Mouse (Mus musculus): ENCODE results near the gene G3bp2.
"Not testable (repeated sequence)": the region's sequence is repeated elsewhere in the genome, so short reads cannot be mapped to it uniquely, and the experiment has no call there.

Gene G3bp2

DNA sequence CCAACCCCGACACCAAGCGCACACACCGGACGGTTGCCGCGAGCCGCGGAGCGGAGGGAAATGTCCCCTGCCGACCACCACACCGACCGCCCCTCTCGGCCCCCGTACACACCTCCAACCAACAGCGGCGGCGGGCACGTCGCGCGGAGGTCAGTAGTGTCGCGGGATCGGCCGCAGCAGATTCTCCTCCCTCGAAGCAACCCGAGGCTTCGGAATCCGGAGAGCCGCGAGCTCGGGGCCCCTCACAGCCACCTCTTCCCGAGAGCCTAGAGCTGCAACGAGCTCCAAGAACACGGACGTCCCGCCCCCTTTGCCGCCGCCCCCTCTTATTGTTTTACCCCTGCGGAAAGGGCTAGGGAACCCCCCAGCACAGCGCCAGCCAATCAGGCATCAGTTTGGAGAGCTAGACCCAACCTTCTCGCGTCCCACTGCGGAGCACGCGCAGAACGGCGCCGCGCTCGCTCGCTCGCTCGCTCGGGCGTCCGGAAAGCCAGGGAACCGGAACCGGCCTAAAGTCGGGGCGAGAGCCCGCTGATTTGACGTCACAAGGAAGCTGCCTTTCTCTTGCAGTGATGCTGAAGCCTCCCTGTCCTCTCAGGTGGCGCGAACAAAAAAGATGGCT is at the start of gene G3bp2:
G3bp2 (minus strand) TSS at position 303 of the 622 bp plus-strand sequence.
- peak; percentile 99 for DNase-seq

DNA sequence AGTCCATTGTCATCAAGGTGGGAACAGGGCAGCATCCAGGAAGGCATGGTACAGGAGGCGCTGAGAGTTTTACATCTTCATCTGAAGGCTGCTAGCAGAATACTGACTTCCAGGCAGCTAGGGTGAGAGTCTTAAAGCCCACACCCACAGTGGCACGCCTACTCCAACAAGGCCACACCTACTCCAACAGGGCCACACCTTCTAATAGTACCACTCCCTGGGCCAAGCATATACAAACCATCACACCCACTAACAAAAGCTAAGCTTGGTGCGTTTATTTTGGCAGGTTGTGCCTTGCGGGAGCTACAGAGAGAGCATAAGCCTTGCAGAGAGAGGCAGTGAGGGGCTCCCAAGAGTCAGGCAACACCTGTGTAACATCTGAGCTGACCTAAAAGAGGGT is 49.5 kb upstream of the G3bp2 start:
- not testable (repeated sequence) for DNase-seq

DNA sequence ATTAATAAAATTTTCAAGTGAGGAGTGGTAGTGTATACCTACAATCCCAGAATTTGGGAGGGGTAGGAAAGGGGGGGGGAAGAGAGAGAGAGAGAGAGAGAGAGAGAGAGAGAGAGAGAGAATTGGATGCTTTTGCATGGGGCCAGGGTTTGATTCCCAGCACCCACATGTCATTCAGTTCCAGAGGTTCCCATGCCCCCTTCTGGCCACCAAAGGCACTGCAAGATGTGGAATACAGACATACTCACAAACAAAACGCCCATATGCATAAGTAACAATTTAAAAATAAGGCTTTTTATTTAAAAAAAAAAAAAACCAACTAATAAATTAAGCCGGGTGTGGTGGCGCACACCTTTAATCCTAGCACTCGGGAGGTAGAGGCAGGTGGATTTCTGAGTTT is 48.6 kb upstream of the G3bp2 start:
- no peak for DNase-seq

DNA sequence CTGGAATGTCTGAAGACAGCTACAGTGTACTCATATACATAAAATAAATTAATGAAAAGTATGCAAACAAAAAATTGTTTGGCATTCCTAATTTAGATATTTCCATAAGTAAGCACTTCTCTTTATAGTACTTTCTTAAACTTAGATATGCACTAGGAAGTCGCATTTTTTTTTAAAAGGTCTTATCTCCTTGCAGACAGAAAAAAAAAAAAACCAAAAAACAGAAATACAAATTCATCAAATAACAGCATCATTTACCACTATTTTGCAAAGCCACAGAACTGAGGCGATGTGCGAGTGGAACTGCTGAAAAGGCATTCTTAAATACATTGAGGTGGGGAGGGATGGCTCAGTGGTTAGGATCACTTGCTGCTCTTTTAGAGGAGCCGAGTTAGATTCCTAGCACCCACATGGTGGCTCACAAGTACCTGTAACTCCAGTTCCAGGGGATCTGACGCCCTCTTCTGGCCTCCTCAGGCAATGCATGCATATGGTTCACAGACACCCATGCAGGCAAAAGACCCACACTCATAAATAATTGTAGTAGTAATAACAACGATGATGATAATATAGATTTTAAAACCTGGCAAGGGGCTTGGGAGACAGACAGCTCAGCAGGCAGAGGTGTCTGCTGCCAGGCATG is 46.6 kb upstream of the G3bp2 start:
- DNase-seq, result no peak

DNA sequence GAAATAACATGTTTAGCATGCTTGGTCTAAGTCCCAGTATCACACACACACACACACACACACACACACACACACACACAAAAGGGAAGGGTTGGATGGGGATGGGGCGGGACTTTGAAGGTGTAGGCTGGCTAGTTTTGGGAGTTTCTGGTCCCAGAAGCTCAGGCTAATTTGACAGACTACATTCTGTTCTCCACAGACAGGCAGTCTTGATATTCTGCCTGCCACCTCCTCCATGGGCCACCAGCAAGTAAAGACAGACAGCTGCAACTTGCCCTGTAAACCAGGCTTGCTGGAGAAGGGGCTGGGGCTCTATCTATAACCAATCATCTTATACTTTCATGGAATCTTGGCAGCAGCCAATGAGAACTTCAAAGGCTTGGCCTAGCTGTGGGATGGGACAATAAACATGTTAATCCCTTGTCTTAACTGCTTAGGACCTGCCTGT is 45.8 kb upstream of the G3bp2 start:
- peak; percentile 20 for DNase-seq

DNA sequence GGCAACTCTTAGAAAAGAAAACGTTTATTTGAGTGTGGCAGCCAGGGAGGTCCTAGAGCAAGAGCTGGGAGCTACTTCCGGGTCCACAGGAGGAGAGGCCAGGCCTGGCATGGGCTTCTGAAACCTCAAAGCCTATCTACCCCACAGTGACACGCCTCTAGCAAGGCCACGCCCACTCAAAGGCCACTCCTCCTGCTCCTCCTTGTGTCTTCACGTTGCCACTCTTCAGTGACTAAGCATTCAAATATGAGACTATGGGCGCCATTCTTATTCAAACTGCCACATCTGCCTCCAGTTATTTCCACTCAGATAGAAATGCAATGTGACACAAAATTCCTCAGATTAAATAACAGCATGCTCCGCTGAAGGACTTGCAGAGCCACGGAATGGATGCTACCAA is 45.1 kb upstream of the G3bp2 start:
- peak; percentile 84 for DNase-seq

DNA sequence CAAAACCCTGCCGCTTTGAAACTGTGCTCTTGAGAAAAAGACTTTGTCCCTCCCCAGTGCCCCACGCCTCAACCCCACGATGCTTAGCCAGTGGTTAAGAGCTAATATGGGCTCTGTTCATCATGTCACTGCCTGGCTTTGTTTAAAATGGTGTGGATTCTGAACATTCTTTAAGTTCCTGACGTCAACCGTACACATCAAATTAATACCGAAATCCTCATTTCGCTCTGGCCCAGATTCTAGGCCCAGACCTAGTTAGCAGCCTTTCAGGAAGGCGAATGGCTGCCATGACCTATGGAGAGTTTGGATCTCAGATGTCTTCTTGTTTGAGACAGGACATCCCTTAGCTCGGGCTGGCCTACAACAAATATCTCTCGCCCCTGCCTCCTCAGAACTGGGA is 44.2 kb upstream of the G3bp2 start:
- DNase-seq, result no peak

DNA sequence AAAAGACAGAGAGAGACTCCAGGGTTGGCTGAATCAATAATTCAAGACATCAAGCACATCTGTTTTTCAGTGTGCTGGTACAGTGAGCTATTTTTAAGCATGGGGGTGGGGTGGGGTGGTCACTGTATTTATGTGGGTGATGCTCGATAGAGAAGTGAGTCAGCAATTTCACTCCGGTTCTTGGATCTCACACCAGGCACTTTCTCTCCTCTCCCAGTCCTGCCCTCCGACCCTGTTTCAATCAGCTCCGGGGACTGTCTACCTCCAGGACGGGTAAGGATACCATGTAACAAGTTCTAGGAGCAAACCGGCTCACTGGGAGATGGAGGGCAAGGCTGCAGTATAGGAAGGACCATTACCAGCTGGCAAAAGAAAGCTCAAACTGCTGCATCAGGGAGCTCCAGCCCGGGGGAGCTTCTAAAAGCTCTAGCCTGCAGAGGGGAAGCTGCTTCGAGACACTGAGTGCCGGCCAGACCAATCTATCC is 43.7 kb upstream of the G3bp2 start:
- no peak for DNase-seq

DNA sequence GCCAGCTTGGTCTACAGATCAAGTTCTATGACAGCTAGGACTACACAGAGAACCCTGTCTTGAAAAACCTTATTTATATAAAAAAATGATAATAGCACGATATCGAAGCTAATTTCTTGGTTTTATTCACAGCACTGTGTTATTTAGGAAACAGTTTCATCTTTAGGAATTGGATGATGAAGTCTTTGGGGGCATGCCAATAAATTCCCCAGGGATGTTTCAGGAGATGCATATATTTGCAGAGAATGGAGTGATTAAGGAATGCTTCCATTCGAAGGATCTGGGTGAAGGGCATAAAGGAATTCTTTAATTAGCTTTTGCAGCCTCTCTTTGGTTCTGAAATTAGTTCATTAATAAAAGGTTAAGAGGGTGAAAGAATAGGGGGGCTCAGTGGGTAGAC is 41.9 kb upstream of the G3bp2 start:
- DNase-seq, result no peak

DNA sequence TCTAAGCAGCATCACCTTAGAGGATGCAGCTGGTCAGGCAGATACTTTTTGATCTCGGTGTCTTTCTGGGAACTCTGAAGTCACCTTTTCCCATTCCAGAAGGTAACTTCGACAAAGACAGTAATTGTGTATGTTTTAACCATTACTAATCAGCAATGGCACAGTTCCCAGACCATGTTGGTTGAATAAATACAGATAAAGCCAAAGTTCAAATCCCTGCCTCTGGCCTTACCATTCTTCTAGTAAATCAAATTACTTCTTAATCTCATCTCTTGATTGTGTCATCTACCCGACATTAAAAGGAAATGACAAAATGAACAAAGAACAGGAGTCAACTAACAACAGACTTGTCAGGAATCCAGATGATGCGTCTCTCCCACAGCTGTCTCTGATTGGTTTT is 38.1 kb upstream of the G3bp2 start:
- no peak for DNase-seq

DNA sequence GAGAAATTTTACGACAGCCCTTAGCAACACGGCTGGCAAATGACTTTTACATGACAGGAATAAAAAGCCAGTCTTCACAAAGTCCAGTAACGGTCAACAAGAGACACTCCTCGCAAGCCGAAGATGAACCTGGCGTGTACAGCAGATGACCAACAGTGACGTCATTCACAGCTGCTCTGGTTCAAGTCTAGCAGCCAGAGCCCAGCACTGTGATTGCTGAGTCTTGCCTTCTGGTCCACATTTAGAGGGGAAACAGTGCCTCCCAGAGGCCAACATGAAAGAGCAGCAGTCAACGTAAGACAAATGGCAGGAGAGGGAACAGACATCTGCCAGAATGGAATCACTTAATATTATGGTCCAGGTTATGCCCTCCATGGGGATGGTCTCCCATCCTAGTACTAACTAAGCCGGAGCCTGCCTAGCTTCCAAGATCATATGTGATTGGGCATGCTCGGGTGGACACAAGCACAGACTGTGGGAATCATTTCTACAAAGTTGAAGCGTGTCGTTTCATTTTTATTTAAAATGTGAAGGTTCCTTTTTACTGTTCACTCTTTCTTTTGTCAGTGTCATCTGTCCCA is 34.4 kb upstream of the G3bp2 start:
- peak; percentile 86 for DNase-seq

DNA sequence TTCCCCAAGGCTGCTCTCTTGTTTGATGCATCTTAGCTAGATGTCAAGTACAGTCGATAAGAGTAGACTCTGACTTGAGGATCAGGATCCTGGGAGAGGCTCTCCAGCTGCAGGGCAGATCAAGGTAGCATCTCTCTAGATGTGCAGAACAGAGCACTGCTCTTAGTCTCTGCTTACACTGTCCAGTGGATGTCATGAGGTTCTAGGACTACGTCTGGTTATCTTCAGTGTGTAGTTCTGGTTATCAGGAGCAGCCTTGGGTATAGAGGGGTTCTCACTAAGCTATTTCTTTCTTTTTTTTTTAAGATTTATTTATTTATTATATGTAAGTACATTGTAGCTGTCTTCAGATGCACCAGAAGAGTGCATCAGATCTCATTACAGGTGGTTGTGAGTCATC is 31.4 kb upstream of the G3bp2 start:
- no peak for DNase-seq

DNA sequence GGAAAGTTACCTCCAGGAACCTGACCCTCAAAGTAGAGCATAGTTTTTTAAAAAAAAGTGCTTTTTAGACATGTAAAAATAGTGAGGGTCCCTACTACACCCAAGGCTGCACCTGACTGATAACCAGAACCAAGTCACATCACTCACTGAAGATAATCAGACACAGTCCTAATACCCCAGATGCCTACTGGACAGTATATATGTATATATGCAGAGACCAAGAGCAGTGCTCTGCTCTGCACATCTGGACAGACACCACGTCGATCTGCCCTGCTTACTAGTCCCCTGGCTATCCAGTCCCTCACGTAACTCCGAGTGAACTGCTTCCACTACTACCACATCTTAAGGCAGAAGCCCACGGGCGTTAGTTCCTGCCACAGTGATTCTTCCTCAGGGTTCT is 30.7 kb upstream of the G3bp2 start:
- DNase-seq, result no peak

DNA sequence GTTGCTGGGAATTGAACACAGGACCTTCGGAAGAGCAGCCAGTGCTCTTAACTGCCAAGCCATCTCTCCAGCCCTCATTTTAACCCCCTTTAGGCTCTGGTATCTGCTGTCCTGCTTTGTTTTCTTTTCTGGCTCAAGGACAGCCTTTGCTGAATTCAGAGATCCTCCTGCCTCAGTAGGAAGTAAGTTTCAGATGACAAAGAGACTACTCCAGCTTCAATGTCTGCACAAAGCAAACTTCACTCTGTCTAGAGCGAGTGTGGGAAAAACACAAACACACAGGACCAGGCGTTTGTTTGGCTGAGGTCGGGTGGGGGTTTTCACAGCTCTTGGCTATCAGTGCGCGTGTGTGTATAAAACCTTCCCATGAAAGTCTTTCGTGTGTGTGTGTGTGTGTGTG is 30.0 kb upstream of the G3bp2 start:
- DNase-seq, result no peak

DNA sequence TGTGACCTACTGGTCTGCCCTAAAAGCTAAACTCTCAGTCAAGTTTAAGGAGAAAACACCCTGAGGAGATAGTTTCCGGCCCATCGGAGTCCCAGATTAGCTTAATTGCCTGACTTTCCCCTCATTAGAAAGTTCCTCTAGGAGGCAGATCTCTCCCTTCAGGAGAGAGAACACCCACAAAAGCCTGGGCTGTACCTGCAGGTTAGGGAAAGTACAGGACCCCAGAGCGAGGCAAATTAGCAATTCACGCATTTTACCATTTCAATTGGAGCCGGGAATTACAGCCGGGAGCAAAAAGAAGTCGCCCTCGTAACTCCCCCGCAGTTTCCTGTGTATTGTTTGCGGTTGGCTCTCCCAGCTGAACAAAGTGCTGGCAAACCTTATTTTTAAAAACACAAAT is 29.1 kb upstream of the G3bp2 start:
- DNase-seq, result peak; percentile 11

DNA sequence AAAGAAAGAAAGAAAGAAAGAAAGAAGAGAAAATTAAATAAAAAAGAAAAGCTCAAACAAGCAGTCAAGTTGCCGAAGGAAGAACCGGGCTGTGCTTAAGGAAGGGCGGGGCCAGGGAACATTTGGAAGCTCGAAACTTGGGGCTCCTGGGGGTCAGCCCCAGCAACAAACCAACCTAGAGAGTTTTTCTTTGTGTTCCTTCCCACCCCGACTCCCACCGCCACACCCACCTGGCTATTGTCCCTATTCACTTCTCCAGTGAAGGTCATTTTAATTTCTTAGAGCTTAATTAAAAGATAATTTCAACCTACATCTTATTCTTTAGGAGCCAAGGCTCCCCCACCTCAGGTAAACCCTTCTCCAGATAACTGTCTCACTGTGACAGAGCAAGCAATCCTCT is 28.7 kb upstream of the G3bp2 start:
- DNase-seq, result no peak

DNA sequence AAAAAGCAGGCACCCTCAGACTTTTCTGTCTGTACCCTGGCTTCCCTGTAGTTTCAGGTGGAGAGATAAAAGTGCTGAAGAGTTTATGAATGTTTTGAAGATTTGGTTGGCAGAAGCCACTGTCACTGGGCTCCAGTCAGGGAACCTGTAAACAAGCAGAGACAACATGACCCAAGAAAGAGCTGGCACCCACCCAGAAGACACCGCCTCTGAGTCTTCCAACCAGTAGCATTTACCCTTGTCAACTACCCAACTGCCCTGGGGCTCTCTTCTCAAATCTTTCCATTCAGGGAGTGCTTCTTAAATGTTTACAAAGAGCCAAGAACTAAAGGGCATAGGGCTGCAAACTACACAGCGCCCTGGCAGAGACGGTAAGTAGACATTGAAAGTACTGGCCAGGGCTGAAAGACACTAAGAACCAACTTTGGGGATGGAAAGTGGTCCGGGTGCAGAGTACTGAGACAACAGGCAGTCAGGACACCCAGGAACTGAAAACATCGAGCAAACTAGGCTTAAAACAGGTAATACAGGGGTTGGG is 27.4 kb upstream of the G3bp2 start:
- DNase-seq, result no peak

DNA sequence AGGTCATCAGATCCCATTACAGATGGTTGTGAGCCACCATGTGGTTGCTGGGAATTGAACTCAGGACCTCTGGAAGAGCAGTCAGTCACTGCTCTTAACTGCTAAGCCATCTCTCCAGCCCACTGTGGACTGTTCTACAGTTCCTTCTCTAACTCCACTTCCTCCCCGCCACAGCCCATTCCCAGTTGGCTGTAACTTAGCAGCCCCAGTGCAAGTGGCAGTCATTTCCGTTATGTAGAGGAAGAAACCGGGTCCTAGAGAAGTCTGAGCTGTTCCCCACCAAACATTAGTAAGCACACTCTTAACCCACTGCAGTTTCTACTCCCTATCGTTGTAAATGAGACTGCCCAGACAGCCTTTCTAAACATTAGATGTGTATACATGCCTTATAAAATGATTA is 23.8 kb upstream of the G3bp2 start:
- DNase-seq, result no peak

DNA sequence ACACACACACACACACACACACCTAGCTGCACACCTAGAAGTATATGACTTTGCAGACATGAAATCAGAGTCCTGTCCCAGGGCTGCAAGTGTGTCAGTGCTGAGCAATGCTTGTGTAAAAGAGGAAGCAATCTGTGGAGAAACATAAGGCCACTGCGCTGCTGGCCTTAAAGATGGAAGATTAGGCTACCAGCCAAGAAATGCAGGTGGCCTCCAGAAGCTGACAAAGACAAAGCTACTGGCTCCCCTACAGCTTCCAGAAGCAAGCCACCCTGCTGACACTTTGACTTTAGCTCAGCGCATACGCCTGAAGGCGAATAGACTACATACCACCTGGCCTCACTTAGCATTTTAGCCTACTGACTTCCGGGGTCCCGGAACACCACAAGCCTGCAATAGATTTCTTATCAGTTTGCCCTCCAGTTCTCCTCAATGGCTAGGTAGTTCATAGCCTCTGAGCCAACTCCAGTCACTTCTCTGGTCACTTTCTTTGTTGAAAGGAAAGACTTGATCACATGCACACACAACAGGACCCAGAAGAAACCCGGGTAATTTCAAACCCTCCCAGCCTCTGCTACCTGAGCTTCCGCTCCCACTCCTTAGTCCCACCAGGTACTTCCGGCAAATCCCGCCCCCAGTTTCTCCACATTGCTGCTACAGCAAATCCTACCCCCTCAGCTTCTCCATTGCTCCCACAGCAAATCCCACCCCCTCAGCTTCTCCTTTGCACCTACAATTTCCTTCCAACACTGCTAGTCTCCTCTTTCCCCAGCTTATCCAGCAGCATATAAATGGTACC is 23.0 kb upstream of the G3bp2 start:
- DNase-seq, result no peak

DNA sequence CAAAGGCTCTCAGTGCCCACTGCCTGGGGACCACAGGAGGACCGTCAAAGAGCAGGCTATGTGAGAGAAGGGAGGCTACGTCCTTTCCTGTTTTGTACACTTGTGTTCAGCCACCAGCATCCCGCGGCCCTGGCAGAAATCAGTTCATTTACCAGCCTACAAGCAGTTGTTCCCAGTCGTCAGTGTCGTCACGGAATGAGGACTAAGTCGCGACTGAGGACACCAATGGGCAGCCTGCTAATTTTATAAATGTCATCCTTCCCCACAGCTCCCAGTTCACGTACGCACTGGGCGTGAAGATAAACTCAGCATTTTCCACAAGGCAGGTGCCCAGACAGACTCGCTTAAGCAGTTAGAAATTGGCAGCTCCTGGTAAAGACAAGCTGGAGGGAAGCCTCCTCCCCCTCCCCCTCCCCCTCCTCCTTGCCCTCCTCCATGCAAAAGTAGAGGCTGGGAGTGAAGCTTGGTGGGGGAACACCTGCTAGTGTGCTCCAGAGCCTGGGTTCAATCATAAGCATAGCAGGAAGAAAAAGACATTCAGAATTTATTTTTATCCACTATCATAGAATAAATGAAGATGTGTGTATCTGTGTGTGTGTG is 20.4 kb upstream of the G3bp2 start:
- no peak for DNase-seq

DNA sequence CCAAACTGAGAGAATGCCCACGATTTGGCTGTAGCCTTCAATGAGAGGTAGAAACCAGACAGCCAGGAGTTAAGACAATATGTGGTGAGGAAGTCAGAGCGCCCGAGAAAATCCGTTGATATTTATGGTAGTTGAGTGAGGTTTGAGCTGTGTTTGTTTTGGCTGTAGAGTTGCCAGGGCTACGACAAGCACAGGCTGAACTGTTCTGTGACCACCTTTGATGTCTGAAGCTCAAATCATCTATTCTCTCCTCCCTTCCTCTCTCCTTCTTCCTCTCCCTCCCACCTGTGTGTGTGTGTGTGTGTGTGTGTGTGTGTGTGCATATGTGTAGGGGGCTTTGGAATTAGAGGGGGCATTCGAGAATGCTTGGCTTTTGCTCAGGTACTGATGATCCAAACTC is 19.5 kb upstream of the G3bp2 start:
- no peak for DNase-seq

DNA sequence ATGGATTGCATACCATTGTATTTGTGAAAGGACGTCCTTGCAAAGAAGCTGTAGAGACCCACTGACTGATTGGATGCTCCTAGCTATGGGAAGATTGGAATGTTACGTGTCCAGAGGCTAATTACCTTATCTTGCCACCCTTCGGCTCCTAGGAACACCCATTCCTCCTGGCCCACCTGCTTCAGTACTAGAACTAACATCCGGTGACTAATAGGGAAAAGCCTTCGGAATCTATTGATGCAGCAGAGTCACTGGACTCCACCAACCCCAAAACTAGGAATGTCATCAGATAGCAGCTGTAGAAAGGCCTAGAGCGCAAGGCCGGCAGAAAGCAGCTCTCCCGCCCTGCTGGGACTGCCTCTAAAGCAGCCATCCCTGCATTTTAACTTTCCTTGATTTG is 18.1 kb upstream of the G3bp2 start:
- DNase-seq, result no peak
